Mouse (Mus musculus): ENCODE measurements at regions not wholly inside any gene's neighbourhood (a gene's known extent, or its start where the extent isn't known, plus 50 kb on each side); places are given as distances from the start of the nearest gene placed in this dataset.

DNA sequence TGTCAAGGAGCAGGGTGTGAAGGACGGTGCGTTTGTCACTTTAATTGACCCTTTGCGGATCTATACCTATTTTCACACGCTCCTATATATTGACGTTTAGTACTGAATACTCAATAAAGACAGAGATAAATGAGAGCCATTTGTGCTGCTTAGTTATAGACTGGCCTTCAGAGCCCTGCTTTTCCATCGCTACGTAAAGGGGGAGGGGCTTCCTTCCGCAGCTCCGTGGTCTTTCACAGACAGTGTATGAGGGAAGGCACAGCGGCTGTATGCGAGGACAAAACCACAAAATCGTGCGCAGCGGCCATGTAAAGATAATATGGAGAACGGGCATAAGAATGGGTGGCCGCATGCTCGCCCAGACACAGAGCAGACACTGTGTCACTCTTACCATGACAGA lies 58.4 kb upstream of the Pced1b start:
- 87% methylated on average over 17 of the region's 17 CpGs for WGBS
- Histone ChIP-seq H3K27ac (ENCODE audit: insufficient read depth, low read length) (no peak overlapping the region), H3K4me3 (replicated peaks; ENCODE audit: insufficient read depth, low read depth, low read length) (no peak overlapping the region), H3K4me1 (ENCODE audit: control insufficient read depth, insufficient read depth, low read length) (no peaks in the 10 kb centered on the region), H3K27me3 (ENCODE audit: control insufficient read depth, insufficient read depth, low read length) (no peaks in the 10 kb centered on the region)
- TF ChIP-seq POLR2A (IDR thresholded peaks at IDR 0.05; ENCODE audit: borderline replicate concordance, insufficient read depth, low read length) (no peak), CTCF (IDR thresholded peaks at IDR 0.05; ENCODE audit: borderline replicate concordance, insufficient read depth, low read depth, low read length) (no peak)
- DNase-seq, result no peak

DNA sequence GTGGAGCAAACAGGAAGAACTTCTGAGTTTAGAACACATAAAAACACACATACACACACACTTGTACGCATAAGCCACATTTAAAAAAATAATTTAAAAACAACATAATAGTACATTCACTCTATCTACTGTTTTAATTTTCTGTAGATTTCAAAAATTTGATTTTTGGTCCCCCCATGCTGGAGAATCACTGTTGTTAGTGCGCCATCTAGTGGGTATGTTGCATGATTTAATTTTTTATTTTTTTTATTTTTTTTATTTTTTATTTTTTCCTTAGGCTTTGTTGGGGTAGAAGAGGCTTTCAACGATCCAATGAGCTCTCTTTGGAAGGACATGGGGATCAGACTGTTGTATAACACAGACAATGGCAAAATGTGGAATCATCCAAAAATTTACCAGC lies 59.1 kb upstream of the Pced1b start:
- no peak overlapping the region for H3K27ac ChIP-seq (ENCODE audit: insufficient read depth, low read length)
- DNase-seq, result no peak
- 32% methylated on average over 3 of the region's 3 CpGs for WGBS
- H3K4me3 ChIP-seq (replicated peaks; ENCODE audit: insufficient read depth, low read depth, low read length), result no peak overlapping the region
- no peaks in the 10 kb centered on the region for H3K27me3 ChIP-seq (ENCODE audit: control insufficient read depth, insufficient read depth, low read length)
- TF ChIP-seq POLR2A (IDR thresholded peaks at IDR 0.05; ENCODE audit: borderline replicate concordance, insufficient read depth, low read length), result no peak
- TF ChIP-seq CTCF (IDR thresholded peaks at IDR 0.05; ENCODE audit: borderline replicate concordance, insufficient read depth, low read depth, low read length), result no peak
- no peaks in the 10 kb centered on the region for H3K4me1 ChIP-seq (ENCODE audit: control insufficient read depth, insufficient read depth, low read length)

DNA sequence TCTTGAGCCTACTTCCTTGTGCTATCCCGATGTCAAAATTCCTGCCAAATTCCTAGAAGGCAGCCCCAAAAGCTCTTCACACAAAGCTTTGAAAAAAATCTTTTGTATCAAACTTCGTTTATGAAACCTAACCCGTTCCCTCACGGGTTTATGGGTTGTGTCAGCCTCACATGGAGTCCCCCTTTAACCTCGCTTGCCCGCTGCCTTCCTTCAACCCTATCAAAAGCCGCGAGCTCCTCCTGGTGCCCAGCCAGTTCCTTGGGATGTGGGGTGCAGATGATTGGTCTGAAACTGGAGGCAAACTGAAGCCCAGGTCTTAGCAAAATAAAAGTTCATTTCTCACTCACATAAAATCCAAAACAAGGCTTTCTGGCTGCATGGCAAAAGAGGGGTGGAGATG lies 60.9 kb upstream of the Pced1b start:
- H3K27ac ChIP-seq (ENCODE audit: insufficient read depth, low read length), result no peak overlapping the region
- 64% methylated on average over 8 of the region's 8 CpGs for WGBS
- TF ChIP-seq POLR2A (IDR thresholded peaks at IDR 0.05; ENCODE audit: borderline replicate concordance, insufficient read depth, low read length) (no peak), CTCF (IDR thresholded peaks at IDR 0.05; ENCODE audit: borderline replicate concordance, insufficient read depth, low read depth, low read length) (no peak)
- no peak overlapping the region for H3K4me3 ChIP-seq (replicated peaks; ENCODE audit: insufficient read depth, low read depth, low read length)
- DNase-seq, result no peak
- H3K4me1 ChIP-seq (ENCODE audit: control insufficient read depth, insufficient read depth, low read length), result no peaks in the 10 kb centered on the region; the same call in 1 of the 2 replicates
- no peaks in the 10 kb centered on the region for H3K27me3 ChIP-seq (ENCODE audit: control insufficient read depth, insufficient read depth, low read length)

GRCm38 (mm10) chr15:97182617-97183038 lies 64.3 kb upstream of the Pced1b start:
- H3K4me1 ChIP-seq (ENCODE audit: control insufficient read depth, insufficient read depth, low read length), result no peaks in the 10 kb centered on the region; the same call in 1 of the 2 replicates
- TF ChIP-seq POLR2A (IDR thresholded peaks at IDR 0.05; ENCODE audit: borderline replicate concordance, insufficient read depth, low read length) (no peak), CTCF (IDR thresholded peaks at IDR 0.05; ENCODE audit: borderline replicate concordance, insufficient read depth, low read depth, low read length) (no peak)
- H3K4me3 ChIP-seq (replicated peaks; ENCODE audit: insufficient read depth, low read depth, low read length), result no peak overlapping the region
- no peak for DNase-seq
- no peaks in the 10 kb centered on the region for H3K27me3 ChIP-seq (ENCODE audit: control insufficient read depth, insufficient read depth, low read length)
- 12% methylated on average over 9 of the region's 9 CpGs for WGBS
- H3K27ac ChIP-seq (ENCODE audit: insufficient read depth, low read length), result no peak overlapping the region

DNA sequence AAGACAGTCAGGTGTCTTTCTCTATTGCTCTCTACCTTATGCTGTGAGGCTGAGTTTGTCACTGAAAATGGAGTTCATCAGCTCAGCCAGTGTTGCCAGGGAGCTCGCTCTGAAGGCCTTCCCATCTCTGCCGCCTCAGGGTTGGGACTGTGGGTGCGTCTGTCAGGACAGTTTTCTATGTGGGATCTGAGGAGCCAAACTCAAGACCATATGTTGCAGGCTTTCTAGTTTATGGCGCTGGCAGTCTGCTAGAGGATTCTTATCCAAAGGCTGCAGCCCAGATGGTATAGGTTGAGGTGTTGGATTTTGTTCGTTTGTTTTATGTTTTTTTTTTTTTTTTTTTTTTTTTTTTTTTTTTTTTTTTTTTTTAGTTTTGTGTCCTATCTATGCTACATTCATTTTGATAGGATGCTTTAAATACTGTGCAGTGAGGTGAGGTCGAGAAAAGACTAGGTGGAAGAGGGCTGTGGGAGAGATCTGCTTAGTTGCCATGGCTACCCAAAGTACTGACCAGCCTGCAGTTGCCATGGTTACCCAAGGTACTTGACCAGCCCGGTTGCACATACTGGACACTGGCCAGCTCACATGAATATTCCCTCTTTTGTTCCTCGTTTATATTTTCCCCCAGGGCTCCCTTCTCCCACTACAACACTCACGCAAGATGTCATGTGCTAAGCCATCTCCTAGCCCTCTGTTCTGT lies 65.8 kb upstream of the Pced1b start:
- Histone ChIP-seq H3K27me3 (ENCODE audit: control insufficient read depth, insufficient read depth, low read length) (no peaks in the 10 kb centered on the region), H3K27ac (ENCODE audit: insufficient read depth, low read length) (no peak overlapping the region), H3K4me1 (ENCODE audit: control insufficient read depth, insufficient read depth, low read length) (no peaks in the 10 kb centered on the region; the same call in 1 of the 2 replicates), H3K4me3 (replicated peaks; ENCODE audit: insufficient read depth, low read depth, low read length) (no peak overlapping the region)
- DNase-seq, result no peak
- TF ChIP-seq CTCF (IDR thresholded peaks at IDR 0.05; ENCODE audit: borderline replicate concordance, insufficient read depth, low read depth, low read length), result no peak
- TF ChIP-seq POLR2A (IDR thresholded peaks at IDR 0.05; ENCODE audit: borderline replicate concordance, insufficient read depth, low read length), result no peak
- WGBS, result 22% methylated on average over 9 of the region's 9 CpGs

DNA sequence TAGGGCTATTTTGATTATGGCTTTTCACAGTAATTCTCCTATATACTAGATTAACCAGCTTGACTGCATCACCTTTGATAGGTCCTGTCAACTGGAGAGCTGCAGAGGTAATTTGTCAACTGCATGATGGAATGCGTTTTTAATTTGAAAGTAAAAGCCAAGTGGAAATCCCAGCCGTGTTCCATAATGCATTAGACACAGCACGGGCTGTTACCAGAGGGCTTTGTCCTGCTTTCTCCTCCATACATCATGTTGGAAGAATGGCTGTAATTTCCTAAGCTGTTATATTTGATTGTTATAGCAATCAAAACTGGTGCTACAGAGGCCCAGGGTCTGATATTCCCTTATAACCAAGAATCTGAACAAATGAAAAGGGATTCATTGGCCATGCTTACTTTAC lies 68.6 kb upstream of the Pced1b start:
- H3K27me3 ChIP-seq (ENCODE audit: control insufficient read depth, insufficient read depth, low read length), result no peaks in the 10 kb centered on the region
- no peak overlapping the region for H3K27ac ChIP-seq (ENCODE audit: insufficient read depth, low read length)
- DNase-seq, result no peak
- TF ChIP-seq CTCF (IDR thresholded peaks at IDR 0.05; ENCODE audit: borderline replicate concordance, insufficient read depth, low read depth, low read length) (no peak), POLR2A (IDR thresholded peaks at IDR 0.05; ENCODE audit: borderline replicate concordance, insufficient read depth, low read length) (no peak)
- no peak overlapping the region for H3K4me3 ChIP-seq (replicated peaks; ENCODE audit: insufficient read depth, low read depth, low read length)
- WGBS, result 75% methylated on average over 3 of the region's 3 CpGs
- no peaks in the 10 kb centered on the region; the same call in 1 of the 2 replicates for H3K4me1 ChIP-seq (ENCODE audit: control insufficient read depth, insufficient read depth, low read length)

DNA sequence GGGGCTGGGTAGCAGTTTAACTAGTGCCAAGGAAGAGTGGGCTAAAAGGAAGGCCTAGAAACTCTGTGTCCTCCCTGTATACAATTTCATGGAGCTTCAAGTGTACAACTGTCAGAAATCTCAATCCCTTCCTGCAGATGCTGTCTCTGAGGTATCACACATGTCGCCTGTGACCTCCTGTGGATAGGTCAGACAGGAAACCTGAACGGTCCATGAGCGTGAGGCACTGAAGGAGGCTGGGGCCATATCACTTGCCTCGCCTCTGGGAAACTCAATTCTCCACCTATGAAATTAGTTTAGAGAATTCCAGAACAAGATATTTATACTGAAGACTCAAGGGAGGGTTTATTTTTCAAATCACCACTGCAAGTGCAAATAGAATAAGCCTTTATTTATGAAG lies 69.1 kb upstream of the Pced1b start:
- no peak overlapping the region for H3K4me3 ChIP-seq (replicated peaks; ENCODE audit: insufficient read depth, low read depth, low read length)
- no peak for DNase-seq
- 87% methylated on average over 4 of the region's 4 CpGs for WGBS
- H3K4me1 ChIP-seq (ENCODE audit: control insufficient read depth, insufficient read depth, low read length), result no peaks in the 10 kb centered on the region; the same call in 1 of the 2 replicates
- no peaks in the 10 kb centered on the region for H3K27me3 ChIP-seq (ENCODE audit: control insufficient read depth, insufficient read depth, low read length)
- TF ChIP-seq CTCF (IDR thresholded peaks at IDR 0.05; ENCODE audit: borderline replicate concordance, insufficient read depth, low read depth, low read length) (no peak), POLR2A (IDR thresholded peaks at IDR 0.05; ENCODE audit: borderline replicate concordance, insufficient read depth, low read length) (no peak)
- no peak overlapping the region for H3K27ac ChIP-seq (ENCODE audit: insufficient read depth, low read length)

DNA sequence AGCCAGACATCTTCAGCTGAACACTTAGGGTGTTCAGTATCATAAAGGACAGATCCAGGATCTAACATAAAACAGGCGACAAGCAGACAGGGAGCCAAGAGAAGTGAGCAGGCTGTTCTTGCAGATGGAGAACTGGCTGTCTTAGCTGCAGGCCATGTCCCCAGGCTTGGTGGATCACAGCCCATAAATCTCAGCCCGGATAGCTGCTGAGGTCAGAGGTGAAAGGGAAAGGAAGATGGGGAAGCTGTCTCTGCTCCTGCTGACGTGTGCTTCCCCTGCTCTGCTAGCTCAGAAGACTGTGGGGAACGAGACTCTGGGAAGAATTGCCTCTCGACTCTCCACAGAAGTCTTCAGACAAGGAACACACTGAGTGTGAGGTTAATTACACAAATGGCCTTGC lies 71.9 kb upstream of the Pced1b start:
- 56% methylated on average over 5 of the region's 5 CpGs for WGBS
- TF ChIP-seq POLR2A (IDR thresholded peaks at IDR 0.05; ENCODE audit: borderline replicate concordance, insufficient read depth, low read length) (no peak), CTCF (IDR thresholded peaks at IDR 0.05; ENCODE audit: borderline replicate concordance, insufficient read depth, low read depth, low read length) (no peak)
- H3K4me1 ChIP-seq (ENCODE audit: control insufficient read depth, insufficient read depth, low read length), result no peaks in the 10 kb centered on the region
- H3K27ac ChIP-seq (ENCODE audit: insufficient read depth, low read length), result no peak overlapping the region
- H3K4me3 ChIP-seq (replicated peaks; ENCODE audit: insufficient read depth, low read depth, low read length), result no peak overlapping the region
- no peak for DNase-seq
- H3K27me3 ChIP-seq (ENCODE audit: control insufficient read depth, insufficient read depth, low read length), result no peaks in the 10 kb centered on the region
